ENCODE assay signal across 8 mouse cellular contexts in genomic region chr9:72639843-72640621, GRCm38 (mm10). TPM values are rescaled to one million over a fixed set of nuclear protein-coding genes. Genes with fewer than 3 reads are reported as not detected.
DNase-seq lines count a peak whose midpoint lies in the region; ATAC-seq and TF ChIP-seq lines count a peak whose summit lies in the region.

No protein-coding gene starts in this region.

- no peaks in the 10 kb centered on the region for H3K36me3 ChIP-seq in heart, embryonic 12.5 days
- H3K36me3 ChIP-seq in kidney, postnatal 0 days (ENCODE audit: insufficient read depth, low read length), result no peaks in the 10 kb centered on the region
- no peaks in the 10 kb centered on the region for H3K36me3 ChIP-seq in liver, embryonic 15.5 days (replicated peaks)
- H3K36me3 ChIP-seq in neural tube, embryonic 12.5 days, result no peaks in the 10 kb centered on the region
- H3K36me3 ChIP-seq in stomach, postnatal 0 days (ENCODE audit: control insufficient read depth, insufficient read depth, low read length), result no peaks in the 10 kb centered on the region

- H3K4me1 ChIP-seq in heart, embryonic 12.5 days (replicated peaks), result peaks cover 32% of the 10 kb centered on the region
- peaks cover 19% of the 10 kb centered on the region for H3K4me1 ChIP-seq in kidney, postnatal 0 days (replicated peaks; ENCODE audit: insufficient read depth, low read length)
- H3K4me1 ChIP-seq in liver, embryonic 15.5 days (replicated peaks), result peaks cover 30% of the 10 kb centered on the region
- H3K4me1 ChIP-seq in neural tube, embryonic 12.5 days, result peaks cover 25% of the 10 kb centered on the region
- H3K4me1 ChIP-seq in stomach, postnatal 0 days (replicated peaks; ENCODE audit: control insufficient read depth, insufficient read depth), result peaks cover 11% of the 10 kb centered on the region; the same call in 1 of the 2 replicates

- H3K4me3 ChIP-seq in heart, embryonic 12.5 days, result peak overlapping the region; percentile 42
- peak overlapping the region; percentile 23 for H3K4me3 ChIP-seq in kidney, postnatal 0 days (replicated peaks; ENCODE audit: low read depth, low read length)
- peak overlapping the region; percentile 57 for H3K4me3 ChIP-seq in liver, embryonic 15.5 days (replicated peaks)
- peak overlapping the region; percentile 33 for H3K4me3 ChIP-seq in neural tube, embryonic 12.5 days
- H3K4me3 ChIP-seq in stomach, postnatal 0 days (ENCODE audit: low read depth, low read length), result peak overlapping the region; percentile 24; the same call in 1 of the 2 replicates

- H3K27me3 ChIP-seq in heart, embryonic 12.5 days (replicated peaks), result no peaks in the 10 kb centered on the region
- no peaks in the 10 kb centered on the region for H3K27me3 ChIP-seq in kidney, postnatal 0 days (ENCODE audit: insufficient read depth, low read length)
- H3K27me3 ChIP-seq in liver, embryonic 15.5 days, result no peaks in the 10 kb centered on the region
- H3K27me3 ChIP-seq in neural tube, embryonic 12.5 days (replicated peaks), result no peaks in the 10 kb centered on the region
- no peaks in the 10 kb centered on the region for H3K27me3 ChIP-seq in stomach, postnatal 0 days (ENCODE audit: control insufficient read depth, insufficient read depth, low read length)

- TF ChIP-seq EP300 in stomach, postnatal 0 days (optimal IDR thresholded peaks at IDR 0.05), result peak; percentile 87

- H3K9ac ChIP-seq in heart, embryonic 12.5 days, result peak overlapping the region; percentile 66
- peak overlapping the region; percentile 61 for H3K9ac ChIP-seq in kidney, postnatal 0 days (ENCODE audit: low read depth, low read length)
- peak overlapping the region; percentile 62 for H3K9ac ChIP-seq in liver, embryonic 15.5 days
- peak overlapping the region; percentile 63 for H3K9ac ChIP-seq in neural tube, embryonic 12.5 days
- H3K9ac ChIP-seq in stomach, postnatal 0 days (ENCODE audit: low read length), result peak overlapping the region; percentile 58

- peak overlapping the region; percentile 69 for H3K4me2 ChIP-seq in heart, embryonic 12.5 days
- peak overlapping the region; percentile 54 for H3K4me2 ChIP-seq in kidney, postnatal 0 days (ENCODE audit: low read length)
- peak overlapping the region; percentile 87 for H3K4me2 ChIP-seq in liver, embryonic 15.5 days
- peak overlapping the region; percentile 65 for H3K4me2 ChIP-seq in neural tube, embryonic 12.5 days (replicated peaks)
- H3K4me2 ChIP-seq in stomach, postnatal 0 days (replicated peaks; ENCODE audit: low read depth), result peak overlapping the region; percentile 50

- peak; percentile 60; the same call in 1 of the 2 replicates for TF ChIP-seq POLR2A in brain, embryonic 14.5 days (IDR thresholded peaks at IDR 0.05; ENCODE audit: borderline replicate concordance, extremely low read depth, insufficient read depth, insufficient read length, poor library complexity, severe bottlenecking)

- peak; percentile 85 for ATAC-seq in erythroid progenitor cell, adult 5-6 weeks (replicated peaks; ENCODE audit: low FRiP score, poor library complexity, severe bottlenecking)
- peak; percentile 96 for ATAC-seq in heart, embryonic 12.5 days (ENCODE audit: insufficient number of reproducible peaks, low FRiP score)
- ATAC-seq in kidney, postnatal 0 days (replicated peaks; ENCODE audit: low FRiP score, low read depth), result peak; percentile 94
- ATAC-seq in liver, embryonic 15.5 days (ENCODE audit: insufficient read depth), result peak; percentile 93
- ATAC-seq in neural tube, embryonic 12.5 days (ENCODE audit: low FRiP score, low read depth), result peak; percentile 97
- ATAC-seq in stomach, postnatal 0 days (ENCODE audit: low FRiP score, low TSS enrichment), result peak; percentile 94

- H3K9me3 ChIP-seq in heart, embryonic 12.5 days (replicated peaks), result no peaks in the 10 kb centered on the region
- no peaks in the 10 kb centered on the region for H3K9me3 ChIP-seq in kidney, postnatal 0 days (replicated peaks; ENCODE audit: low read length)
- H3K9me3 ChIP-seq in liver, embryonic 15.5 days (replicated peaks), result no peaks in the 10 kb centered on the region
- H3K9me3 ChIP-seq in neural tube, embryonic 12.5 days, result no peaks in the 10 kb centered on the region
- H3K9me3 ChIP-seq in stomach, postnatal 0 days (ENCODE audit: control insufficient read depth, low read length), result no peaks in the 10 kb centered on the region

- peak overlapping the region; percentile 99 for H3K27ac ChIP-seq in heart, embryonic 12.5 days (ENCODE audit: poor library complexity, severe bottlenecking)
- peak overlapping the region; percentile 99 for H3K27ac ChIP-seq in kidney, postnatal 0 days
- peak overlapping the region; percentile 87 for H3K27ac ChIP-seq in liver, embryonic 15.5 days (replicated peaks)
- H3K27ac ChIP-seq in neural tube, embryonic 12.5 days, result peak overlapping the region; percentile 99
- peak overlapping the region; percentile 97 for H3K27ac ChIP-seq in stomach, postnatal 0 days (replicated peaks)

- TF ChIP-seq CTCF in brain, embryonic 14.5 days (IDR thresholded peaks at IDR 0.05; ENCODE audit: borderline replicate concordance, extremely low read depth, insufficient read depth, insufficient read length), result no peak
- TF ChIP-seq CTCF in kidney, postnatal 0 days (IDR thresholded peaks at IDR 0.05; ENCODE audit: low read depth), result no peak
- TF ChIP-seq CTCF in stomach, postnatal 0 days (IDR thresholded peaks at IDR 0.05; ENCODE audit: low read depth), result no peak

- peak; percentile 38 to 46 for DNase-seq in B cell, adult 2 months
- peak; percentile 96 for DNase-seq in brain, embryonic 14.5 days (ENCODE audit: low read depth)
- DNase-seq in kidney, postnatal 0 days (ENCODE audit: low spot score), result peak; percentile 99
- peak; percentile 88 for DNase-seq in stomach, postnatal 0 days (ENCODE audit: low spot score)

- under 1% methylated on average over 27 of the region's 27 CpGs for WGBS in heart, embryonic 12.5 days
- under 1% methylated on average over 27 of the region's 27 CpGs for WGBS in kidney, postnatal 0 days
- WGBS in liver, embryonic 15.5 days (ENCODE audit: insufficient replicate concordance), result 3% methylated on average over 27 of the region's 27 CpGs
- under 1% methylated on average over 27 of the region's 27 CpGs for WGBS in neural tube, embryonic 12.5 days
- WGBS in stomach, postnatal 0 days, result 1% methylated on average over 27 of the region's 27 CpGs

RNA-seq across cellular contexts. Expression of gene Nedd4, which starts 22.1 kb away (rescaled TPM):
- polyA plus RNA-seq in brain, embryonic 14.5 days (2012; rRNA removed), result 459 and 612 TPM in 2 replicates
- 47.8 and 53.0 TPM in 2 replicates for total RNA-seq in erythroid progenitor cell, adult 5-6 weeks (2015; ENCODE audit: low replicate concordance)
- total RNA-seq in erythroid progenitor cell, adult 5-6 weeks (2017; ENCODE audit: low replicate concordance), result 52.5 and 67.9 TPM in 2 replicates
- 624 and 643 TPM in 2 replicates for polyA plus RNA-seq in heart, embryonic 12.5 days (2016; fragmentation: Nextera tagmentation; extraction: Ambion mirVana)
- 377 and 437 TPM in 2 replicates for polyA plus RNA-seq in kidney, postnatal 0 days (2015; fragmentation: Nextera tagmentation; extraction: Ambion mirVana)
- polyA plus RNA-seq in liver, embryonic 15.5 days (2015; fragmentation: Nextera tagmentation; extraction: Ambion mirVana), result 90.0 and 90.8 TPM in 2 replicates
- 605 and 637 TPM in 2 replicates for polyA plus RNA-seq in neural tube, embryonic 12.5 days (2016; fragmentation: Nextera tagmentation; extraction: Ambion mirVana)
- polyA plus RNA-seq in stomach, postnatal 0 days (2015; fragmentation: Nextera tagmentation; extraction: Ambion mirVana), result 175 and 195 TPM in 2 replicates

Comparison
In these comparisons a context has a peak if more than half of its experiments do, and no peak if none do; other contexts are left out.
1. Peak in every context shown above with its lines: DNase-seq, ATAC-seq, H3K4me3 ChIP-seq and H3K27ac ChIP-seq.
2. DNase-seq: peak in every context shown above with its lines; median percentile 99 in kidney, postnatal 0 days; 96 in brain, embryonic 14.5 days; 88 in stomach, postnatal 0 days; 42 in B cell, adult 2 months.